Mouse (Mus musculus) lung, embryonic 15.5 days (tissue): ENCODE data around the gene Cst11. TPM values are rescaled to one million over a fixed set of nuclear protein-coding genes. Genes with fewer than 3 reads are reported as not detected.

ENCODE experiments used
- ATAC-seq: fragments of 200-750 bp; cut with Nextera tagmentation; 2 replicates; pipeline ENCODE4 v1.8.0; 2017; ENCODE audit warnings: moderate number of reproducible peaks, borderline replicate concordance; ENCODE audit not compliant: low FRiP score, low TSS enrichment; ENCODE audit errors: extremely low read depth
- H3K27ac ChIP-seq: fragments of 300-500 bp; sonication (generic); 2 replicates; pipeline ENCODE4 v1.5.1; 2015; ENCODE audit warnings: moderate library complexity, mild to moderate bottlenecking, inconsistent platforms
- H3K27me3 ChIP-seq: fragments of 300-500 bp; sonication (generic); 2 replicates; pipeline ENCODE4 v1.6.1; 2015; ENCODE audit warnings: inconsistent platforms
- H3K36me3 ChIP-seq: fragments of 300-500 bp; sonication (generic); 2 replicates; pipeline ENCODE4 v1.6.1; 2015; ENCODE audit warnings: inconsistent platforms
- H3K4me1 ChIP-seq: fragments of 300-500 bp; sonication (generic); 2 replicates; pipeline ENCODE4 v1.6.1; 2015; ENCODE audit warnings: inconsistent platforms
- H3K4me2 ChIP-seq: fragments of 300-500 bp; sonication (generic); 2 replicates; pipeline ENCODE4 v1.6.1; 2015; ENCODE audit warnings: inconsistent platforms, mild to moderate bottlenecking, moderate library complexity
- H3K4me3 ChIP-seq: fragments of 300-500 bp; sonication (generic); 2 replicates; pipeline ENCODE4 v1.5.1; 2015; ENCODE audit warnings: mild to moderate bottlenecking, inconsistent platforms
- H3K9ac ChIP-seq: fragments of 300-500 bp; sonication (generic); 2 replicates; pipeline ENCODE4 v1.6.1; 2015; ENCODE audit warnings: inconsistent platforms
- H3K9me3 ChIP-seq: fragments of 300-500 bp; sonication (generic); 2 replicates; pipeline ENCODE4 v1.6.1; 2016; ENCODE audit warnings: inconsistent platforms
- WGBS: fragments of 180-500 bp; shearing (Covaris S2); methylation state at CpG from one replicate; pipeline ENCODE4 v1.1.7; 2015; 5-methylcytosine and 5-hydroxymethylcytosine counted together
- polyA plus RNA-seq: library from polyadenylated mRNA; unstranded; fragments of >200 nt; fragmentation: Nextera tagmentation; extraction: Ambion mirVana; gene quantifications from 2 replicates; pipeline ENCODE4 v1.2.1, GENCODE M21; 2015

Gene Cst11
- polyA plus RNA-seq, 1 experiment from 2014 or later = not detected

GRCm38 (mm10) chr2:148743846-148744407 is 27.4 kb downstream of the Cst11 start:
- no peak for ATAC-seq
- Histone ChIP-seq H3K36me3 (no peaks in the 10 kb centered on the region), H3K4me2 (no peak overlapping the region), H3K9ac (no peak overlapping the region), H3K27me3 (no peaks in the 10 kb centered on the region), H3K9me3 (no peaks in the 10 kb centered on the region), H3K4me3 (no peak overlapping the region), H3K27ac (no peak overlapping the region), H3K4me1 (no peaks in the 10 kb centered on the region)
- 74% methylated on average over 3 of the region's 3 CpGs for WGBS

GRCm38 (mm10) chr2:148743001-148743400 is 28.3 kb downstream of the Cst11 start:
- Histone ChIP-seq H3K9me3 (no peaks in the 10 kb centered on the region), H3K4me3 (no peak overlapping the region), H3K27me3 (no peaks in the 10 kb centered on the region), H3K4me2 (no peak overlapping the region), H3K4me1 (no peaks in the 10 kb centered on the region), H3K27ac (no peak overlapping the region), H3K36me3 (no peaks in the 10 kb centered on the region), H3K9ac (no peak overlapping the region)
- 78% methylated on average over 3 of the region's 3 CpGs for WGBS
- no peak for ATAC-seq

- peak within 1 kb of the TSS; percentile 82 for H3K4me3 ChIP-seq
- H3K36me3 ChIP-seq = no peaks in the 10 kb centered on the region
- WGBS = 3% methylated on average over 18 of the region's 18 CpGs
- H3K27me3 ChIP-seq = no peaks in the 10 kb centered on the region
- H3K9ac ChIP-seq = peak within 1 kb of the TSS; percentile 73
- no peaks in the 10 kb centered on the region for H3K9me3 ChIP-seq
- H3K27ac ChIP-seq = no peak within 1 kb of the TSS
- 0 out of 2 replicates have a peak, but pooled peaks cover 3% of the 10 kb centered on the region for H3K4me1 ChIP-seq
- peak; percentile 100 for ATAC-seq
- H3K4me2 ChIP-seq = peak within 1 kb of the TSS; percentile 84
Observed at GRCm38 (mm10) chr2:148732327-148733000, 38.8 kb downstream of the Cst11 start, which contains the start of gene Napb. TSS of gene Napb (minus strand) at chr2:148732467.

- H3K4me3 ChIP-seq = peak overlapping the region; percentile 82
- peak overlapping the region; percentile 84 for H3K4me2 ChIP-seq
- no peaks in the 10 kb centered on the region for H3K9me3 ChIP-seq
- 2% methylated on average over 35 of the region's 35 CpGs for WGBS
- H3K36me3 ChIP-seq = no peaks in the 10 kb centered on the region
- H3K27me3 ChIP-seq = no peaks in the 10 kb centered on the region
- no peak overlapping the region for H3K27ac ChIP-seq
- ATAC-seq = peak; percentile 59
- peak overlapping the region; percentile 73 for H3K9ac ChIP-seq
- H3K4me1 ChIP-seq = 0 out of 2 replicates have a peak, but pooled peaks cover 3% of the 10 kb centered on the region
Observed at GRCm38 (mm10) chr2:148731614-148732326, 39.5 kb downstream of the Cst11 start.

GRCm38 (mm10) chr2:148719271-148719995 is 51.9 kb downstream of the Cst11 start:
- H3K9ac ChIP-seq = no peak overlapping the region
- H3K36me3 ChIP-seq = no peaks in the 10 kb centered on the region
- no peaks in the 10 kb centered on the region for H3K9me3 ChIP-seq
- no peak overlapping the region for H3K4me2 ChIP-seq
- WGBS = 52% methylated on average over 2 of the region's 2 CpGs
- no peak overlapping the region for H3K4me3 ChIP-seq
- no peaks in the 10 kb centered on the region for H3K4me1 ChIP-seq
- H3K27ac ChIP-seq = no peak overlapping the region
- no peak for ATAC-seq
- H3K27me3 ChIP-seq = no peaks in the 10 kb centered on the region

Other genes with a start within 250 kb of the Cst11 start
- 92.3 and 93.1 TPM in 2 replicates for gene Nxt1, start 98.9 kb downstream of the Cst11 start, polyA plus RNA-seq
- 19.1 and 19.7 TPM in 2 replicates for gene Gzf1, start 90.5 kb downstream of the Cst11 start, polyA plus RNA-seq
- gene Napb, start 39.0 kb downstream of the Cst11 start, polyA plus RNA-seq = 1.9 and 2.5 TPM in 2 replicates
- not detected in 2 replicates for gene Cstl1, start 21.1 kb downstream of the Cst11 start, polyA plus RNA-seq
- not detected in 2 replicates for gene 8030411F24Rik, start 10.5 kb upstream of the Cst11 start, polyA plus RNA-seq
- not detected in 2 replicates for gene Cst12, start 17.9 kb upstream of the Cst11 start, polyA plus RNA-seq
- not detected in 2 replicates for gene Cst8, start 27.3 kb upstream of the Cst11 start, polyA plus RNA-seq
- not detected in 2 replicates for gene Cst13, start 48.6 kb upstream of the Cst11 start, polyA plus RNA-seq
- 0.37 and 0.42 TPM in 2 replicates for gene Cst9, start 63.6 kb upstream of the Cst11 start, polyA plus RNA-seq
- gene 9230104L09Rik, start 93.5 kb upstream of the Cst11 start, polyA plus RNA-seq = not detected in 2 replicates
- 514 and 555 TPM in 2 replicates for gene Cst3, start 104.2 kb upstream of the Cst11 start, polyA plus RNA-seq
- not detected in 2 replicates for gene Gm1330, start 231.8 kb upstream of the Cst11 start, polyA plus RNA-seq
- not detected in 2 replicates for gene Gm10750, start 245.7 kb upstream of the Cst11 start, polyA plus RNA-seq